Mouse (Mus musculus) retina, postnatal 7 days (tissue): ENCODE measurements around the gene Sln.

Source experiments
- DNase-seq: peaks from one replicate; pipeline ENCODE4 v3.0.0-alpha.2; 2012; ENCODE audit warnings: low read depth, low spot score

Sln gene

DNA sequence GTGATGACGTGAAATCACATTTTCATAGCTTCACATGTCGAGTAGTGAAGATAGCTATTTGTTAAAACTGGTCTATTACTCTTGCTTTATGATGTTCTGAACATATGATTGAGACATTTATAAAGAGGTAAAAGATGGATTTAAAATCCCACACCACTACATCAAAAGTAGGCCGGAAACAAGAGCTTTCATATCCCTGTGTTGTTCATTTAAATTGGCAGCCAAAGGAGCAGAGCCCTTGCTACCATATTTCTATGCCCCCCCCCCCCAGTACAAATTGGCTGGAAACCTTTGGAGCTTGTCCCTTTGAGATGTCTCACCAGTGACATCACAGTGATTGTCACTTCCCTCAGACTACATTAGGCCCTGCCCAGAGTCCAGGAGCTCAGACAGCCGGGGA, at the start of gene Sln:
TSS of gene Sln (plus strand) at position 301 of the 400 bp plus-strand sequence.
- no peak for DNase-seq

GRCm38 (mm10) chr9:53802921-53803320, 47.0 kb upstream of the Sln start:
- DNase-seq = no peak

- no peak for DNase-seq
Measured at GRCm38 (mm10) chr9:53806496-53807086, 43.4 kb upstream of the Sln start.

GRCm38 (mm10) chr9:53813418-53813817, 36.5 kb upstream of the Sln start:
- no peak for DNase-seq

DNA sequence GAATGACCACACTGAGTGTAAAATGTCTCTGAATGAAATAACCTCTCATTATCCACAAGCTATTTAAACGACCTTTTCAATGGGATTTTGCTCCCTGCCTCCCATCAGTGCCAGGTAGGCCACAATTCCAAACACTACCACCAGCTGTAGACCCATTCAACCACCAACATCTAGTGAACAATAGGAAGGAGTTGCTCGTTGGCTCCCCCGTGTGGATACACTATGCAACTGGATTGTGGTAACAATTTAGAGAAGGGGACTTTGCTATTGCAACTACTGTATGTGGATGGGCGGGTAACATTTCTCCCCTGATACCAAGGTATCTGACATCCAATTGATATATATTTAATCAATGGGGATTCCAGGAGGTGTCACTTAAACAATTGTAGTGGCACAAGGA, 31.2 kb upstream of the Sln start:
- DNase-seq = peak; percentile 19

DNA sequence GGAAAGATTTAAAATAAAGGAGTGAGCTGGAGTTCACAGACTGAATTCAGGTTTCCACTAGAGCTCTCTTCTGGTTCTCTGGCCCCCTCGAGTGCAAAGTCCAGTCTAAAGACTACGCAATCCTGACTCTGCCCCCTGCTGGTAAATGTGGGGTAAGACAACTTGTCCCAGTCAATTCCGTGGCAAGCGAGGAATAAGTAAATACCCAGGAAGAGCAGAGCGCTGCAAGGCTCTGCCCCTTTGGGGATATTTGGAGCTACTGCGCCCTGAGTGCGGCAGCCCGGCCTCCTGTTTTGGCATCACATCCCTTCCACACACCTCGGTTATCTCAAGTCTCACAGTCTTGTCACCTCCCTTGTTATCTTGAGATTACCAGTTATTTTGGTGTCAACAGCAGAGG, 24.6 kb upstream of the Sln start:
- peak; percentile 53 for DNase-seq

DNA sequence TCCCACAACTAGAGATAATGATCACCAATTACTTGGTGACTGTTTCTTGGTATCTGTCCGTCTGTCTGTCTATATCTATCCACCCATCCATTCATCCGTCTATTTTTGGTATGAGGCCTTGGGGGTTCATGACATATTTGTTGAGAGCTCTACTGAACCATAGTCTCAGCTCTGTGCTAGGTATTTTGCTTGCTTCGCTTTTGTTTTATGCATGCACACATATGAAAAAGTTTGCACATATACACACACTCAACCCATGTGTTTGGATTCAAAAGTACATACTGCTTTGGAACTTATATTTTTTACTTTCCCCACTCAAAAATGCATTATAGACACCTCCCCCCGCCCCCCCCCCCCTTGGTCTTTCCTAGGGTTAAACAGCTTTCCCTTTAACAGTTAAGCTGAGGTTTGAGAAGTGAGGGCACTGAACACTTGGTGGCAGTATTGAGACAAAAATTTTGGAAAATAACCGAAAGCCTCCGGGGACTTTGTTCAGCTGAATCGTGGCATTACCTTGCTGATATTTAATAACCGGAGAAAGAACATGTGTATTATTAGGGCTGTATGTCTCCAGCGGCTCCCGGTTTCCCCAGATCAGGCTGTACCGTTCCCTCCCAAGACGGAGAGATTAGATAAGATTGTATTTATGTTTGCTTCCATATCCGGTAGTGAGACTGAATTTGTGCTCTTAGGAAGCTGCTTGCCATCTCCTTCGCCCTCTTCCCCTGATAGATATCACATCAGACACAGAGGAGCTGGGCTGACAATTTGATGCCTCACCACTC, 20.7 kb upstream of the Sln start:
- DNase-seq = peak; percentile 46

DNA sequence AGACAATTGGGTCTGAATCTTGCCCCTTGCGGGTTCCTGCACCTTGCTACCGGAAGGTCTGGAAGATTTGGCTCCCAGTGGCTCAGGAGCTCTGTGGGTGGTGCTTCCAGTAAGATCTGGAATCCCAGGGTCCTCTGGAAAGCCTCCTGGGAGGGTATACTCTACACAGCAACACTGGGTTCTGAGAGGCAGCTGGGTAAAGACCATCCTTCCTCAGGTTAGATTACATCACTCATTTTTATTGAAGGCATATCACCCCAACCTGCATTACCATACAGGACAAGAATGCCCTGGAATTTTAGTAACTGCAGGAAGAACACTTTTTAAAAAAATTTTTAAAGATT, 20.1 kb upstream of the Sln start:
- DNase-seq = no peak

DNA sequence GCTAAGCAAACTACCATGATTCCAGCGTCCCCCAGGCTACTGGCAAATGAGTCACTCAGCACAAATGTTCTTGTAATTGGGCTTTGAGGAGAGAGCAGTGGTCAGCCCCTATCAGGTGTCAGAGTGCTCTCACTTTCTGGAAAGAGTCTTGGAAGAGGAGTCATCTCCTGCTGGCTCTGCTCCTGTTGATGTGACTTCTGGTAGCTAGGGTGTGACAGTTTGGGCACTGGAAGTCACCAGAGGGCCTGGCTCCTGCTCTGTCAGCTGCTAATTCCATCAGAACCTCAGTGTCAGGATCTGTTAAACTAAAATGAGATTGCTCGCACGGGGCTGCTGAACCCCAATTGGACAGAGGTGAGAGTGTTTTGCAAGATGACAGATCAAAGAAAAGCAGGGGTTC, 14.9 kb upstream of the Sln start:
- no peak for DNase-seq

- no peak for DNase-seq
Measured at GRCm38 (mm10) chr9:53835976-53836375, 14.0 kb upstream of the Sln start.

- no peak for DNase-seq
Measured at GRCm38 (mm10) chr9:53838816-53839215, 11.1 kb upstream of the Sln start.

DNA sequence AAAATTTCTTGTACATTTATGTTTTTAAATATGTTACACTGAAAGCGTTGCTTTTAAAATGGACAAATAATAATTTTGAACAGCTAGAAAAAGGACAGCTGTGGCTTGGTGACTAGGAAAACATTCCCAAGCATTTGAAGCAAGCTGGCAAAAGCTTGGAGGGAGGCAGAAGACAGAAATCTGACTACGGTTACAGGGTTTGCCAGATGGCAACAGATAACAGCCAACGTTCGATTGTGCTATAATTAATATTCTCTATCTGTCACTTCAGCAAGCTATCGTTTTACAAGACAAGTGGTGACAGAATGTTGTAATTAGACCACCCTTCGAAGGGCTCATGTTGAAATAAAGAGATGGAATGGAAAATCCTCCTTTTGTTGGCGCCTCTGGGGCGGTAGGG, 1.4 kb upstream of the Sln start:
- no peak for DNase-seq

DNA sequence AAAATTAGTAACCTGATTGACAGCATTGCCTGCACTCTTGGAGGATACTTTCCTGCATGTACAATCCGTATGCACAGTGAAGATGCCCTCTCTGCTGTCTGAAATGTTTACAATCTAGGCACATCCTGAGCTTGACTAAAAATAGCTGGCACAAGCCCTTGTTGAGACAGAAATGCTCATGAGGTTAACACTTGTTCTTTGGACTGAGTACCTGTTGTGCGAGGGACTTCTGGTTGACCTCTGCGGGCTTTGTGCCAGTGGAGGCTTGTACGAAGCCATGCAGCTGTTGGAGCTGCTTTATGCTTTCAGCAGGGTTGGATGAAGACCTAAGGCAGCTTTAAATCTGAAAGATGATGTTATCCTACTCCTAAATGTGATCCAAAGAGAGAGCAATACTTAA, 2.2 kb downstream of the Sln start:
- DNase-seq = no peak

DNA sequence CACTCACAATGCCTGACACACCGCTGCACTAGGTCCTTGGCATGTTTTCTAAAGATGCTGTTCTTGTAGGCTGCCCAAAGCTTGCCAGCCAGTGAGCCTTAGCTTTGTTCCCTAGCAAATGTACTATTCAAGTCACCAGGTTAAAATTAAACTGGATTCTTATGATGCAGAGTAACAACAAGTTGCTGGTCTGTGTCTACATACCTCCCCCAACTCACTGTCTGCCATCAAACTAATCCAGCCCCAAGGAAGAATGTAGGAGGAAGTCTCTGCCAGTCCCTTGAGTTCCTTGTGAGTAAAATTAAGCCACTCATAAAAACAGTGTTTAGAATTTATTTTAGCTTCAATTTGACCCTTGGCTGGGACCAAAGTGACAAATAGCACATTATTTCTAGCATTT, 3.7 kb downstream of the Sln start:
- no peak for DNase-seq

DNA sequence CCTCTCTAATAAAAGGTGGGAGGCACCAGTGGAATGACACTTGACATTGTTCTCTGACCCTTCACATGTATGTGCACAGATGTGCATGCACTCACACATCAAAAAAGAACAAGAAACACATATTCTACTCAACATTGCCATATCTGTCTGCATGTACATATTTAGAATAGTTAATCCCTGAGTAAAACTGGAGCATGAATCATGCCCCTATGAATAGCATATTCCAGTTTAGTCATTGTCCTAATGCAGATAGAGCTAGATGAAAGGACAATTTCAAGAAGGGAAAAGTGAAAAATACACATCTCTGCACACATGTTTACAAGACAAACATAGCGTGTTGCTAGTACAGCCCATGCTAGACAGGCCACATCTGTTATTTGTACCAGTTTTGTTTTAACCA, 4.6 kb downstream of the Sln start:
- DNase-seq = no peak

GRCm38 (mm10) chr9:53857864-53858263, 7.9 kb downstream of the Sln start:
- no peak for DNase-seq

GRCm38 (mm10) chr9:53873239-53873638, 23.3 kb downstream of the Sln start:
- no peak for DNase-seq

- DNase-seq = no peak
Measured at GRCm38 (mm10) chr9:53877423-53877822, 27.5 kb downstream of the Sln start.

- no peak for DNase-seq
Measured at GRCm38 (mm10) chr9:53883588-53884280, 33.8 kb downstream of the Sln start.

DNA sequence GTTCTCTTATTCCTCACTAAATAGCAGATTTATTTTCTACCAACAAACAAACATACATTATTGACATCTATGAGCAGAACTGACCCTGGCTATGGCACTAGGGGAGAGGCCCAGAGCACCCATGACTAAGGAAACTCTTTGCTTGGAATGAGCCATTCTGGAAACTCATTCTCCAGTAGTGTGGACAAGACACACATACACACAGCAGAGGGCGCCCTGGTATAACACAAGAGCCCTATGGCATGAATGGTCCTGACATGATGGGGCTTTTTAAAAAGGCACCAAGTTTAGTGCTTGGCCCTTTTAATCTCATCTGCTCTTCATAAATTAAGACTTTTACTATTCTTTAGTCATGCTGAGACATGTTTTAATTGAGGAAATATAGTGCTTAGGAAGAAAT, 40.1 kb downstream of the Sln start:
- peak; percentile 38 for DNase-seq

DNA sequence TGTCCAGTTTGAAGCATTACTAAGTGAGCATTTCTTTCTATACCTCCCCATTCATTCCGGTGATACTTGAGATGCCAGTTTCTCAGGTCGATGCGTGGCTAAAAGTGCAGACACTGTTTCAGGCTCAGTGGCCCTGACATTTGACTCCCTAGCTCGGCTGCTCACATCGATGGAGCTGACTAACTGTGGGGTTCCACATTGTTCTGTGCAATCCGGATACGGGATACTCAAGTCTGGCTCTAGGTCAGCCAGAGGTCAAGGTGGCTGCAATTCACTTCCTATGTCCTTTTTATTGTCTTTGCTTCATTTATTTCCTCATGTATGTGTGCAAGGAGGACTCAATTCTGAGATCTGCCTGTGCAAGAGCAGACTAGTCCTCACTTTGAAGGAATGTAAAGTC, 45.9 kb downstream of the Sln start:
- DNase-seq = no peak

- DNase-seq = no peak
Measured at GRCm38 (mm10) chr9:53899836-53900235, 49.9 kb downstream of the Sln start.

- DNase-seq = no peak
Measured at GRCm38 (mm10) chr9:53903215-53903842, 53.4 kb downstream of the Sln start.
